Mouse (Mus musculus): ENCODE measurements around the gene Sh3d19. TPM values are rescaled to one million over a fixed set of nuclear protein-coding genes. Genes with fewer than 3 reads are reported as not detected.

Sh3d19 gene
- total and polyA plus RNA-seq, 3 experiments: 0.09 to 1.2 (median 0.49) TPM

DNA sequence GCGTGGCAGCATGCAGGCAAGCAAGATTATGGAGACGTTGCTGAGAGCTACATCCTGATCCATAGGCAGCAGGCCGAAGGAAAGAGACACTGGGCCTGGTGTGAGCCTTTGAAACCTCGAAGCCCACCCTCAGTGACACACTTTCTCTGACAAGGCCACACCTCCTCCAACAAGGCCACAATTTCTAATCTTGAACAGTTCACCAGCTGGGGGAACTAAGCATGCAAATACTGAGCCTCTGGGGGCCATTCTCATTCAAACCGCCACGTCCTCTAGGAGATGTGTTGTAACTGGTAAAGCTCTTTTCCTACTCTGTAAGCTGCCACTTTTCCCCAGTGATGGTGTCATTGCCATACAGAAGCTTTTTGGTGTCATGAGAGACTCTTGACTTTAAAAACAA lies 178.2 kb downstream of the Sh3d19 start:
- DNase-seq (ENCODE audit: low spot score) (no peak), ATAC-seq (ENCODE audit: extremely low read depth, insufficient number of reproducible peaks, low FRiP score, poor library complexity, severe bottlenecking) (no peak)
- Histone ChIP-seq H3K36me3 (replicated peaks) (peaks cover 13% of the 10 kb centered on the region), H3K9me3 (replicated peaks) (no peaks in the 10 kb centered on the region), H3K27me3 (ENCODE audit: insufficient read depth, low read length) (peaks cover 2% of the 10 kb centered on the region; the same call in 1 of the 2 replicates), H3K4me3 (ENCODE audit: low read depth, low read length) (no peak overlapping the region), H3K4me1 (ENCODE audit: insufficient read depth, low read depth, low read length) (peaks cover under 1% of the 10 kb centered on the region; the same call in 1 of the 2 replicates)
- TF ChIP-seq POLR2AphosphoS5 (IDR thresholded peaks at IDR 0.05; ENCODE audit: insufficient replicate concordance, low read depth, low read length): no peak
- no peak for TF ChIP-seq GATA1 (IDR thresholded peaks at IDR 0.05; ENCODE audit: borderline replicate concordance, low read length)
- TF ChIP-seq TAL1 (conservative IDR thresholded peaks at IDR 0.05; ENCODE audit: low read depth, low read length): no peak
- TF ChIP-seq GATA2 (IDR thresholded peaks at IDR 0.05; ENCODE audit: borderline replicate concordance, low read depth, low read length): no peak
- TF ChIP-seq CTCF (IDR thresholded peaks at IDR 0.05; ENCODE audit: low read depth, low read length): no peak

DNA sequence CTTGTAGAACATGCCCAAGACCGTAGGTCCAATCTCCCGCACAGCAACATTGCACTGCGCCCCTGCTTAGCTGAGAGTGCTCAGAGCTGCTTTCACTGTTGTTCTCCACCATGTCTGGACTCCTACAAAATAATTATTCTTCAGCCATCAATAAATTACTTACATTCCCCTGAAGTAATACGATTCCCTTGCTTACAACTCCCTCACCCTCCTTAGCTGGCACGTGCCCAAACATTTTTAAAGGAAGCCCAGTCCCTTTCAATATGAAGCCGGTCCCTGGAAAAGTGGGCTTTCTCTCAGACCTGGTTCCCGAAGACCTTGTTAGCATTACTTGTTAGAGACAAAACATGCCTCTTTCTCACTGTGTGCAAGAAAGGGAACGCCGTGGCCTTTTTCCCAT lies 178.6 kb downstream of the Sh3d19 start:
- H3K4me3 ChIP-seq (ENCODE audit: low read depth, low read length): no peak overlapping the region
- H3K4me1 ChIP-seq (ENCODE audit: insufficient read depth, low read depth, low read length): no peaks in the 10 kb centered on the region
- H3K36me3 ChIP-seq (replicated peaks): peaks cover 13% of the 10 kb centered on the region
- peaks cover 2% of the 10 kb centered on the region; the same call in 1 of the 2 replicates for H3K27me3 ChIP-seq (ENCODE audit: insufficient read depth, low read length)
- ATAC-seq (ENCODE audit: extremely low read depth, insufficient number of reproducible peaks, low FRiP score, poor library complexity, severe bottlenecking) (no peak), DNase-seq (ENCODE audit: low spot score) (no peak)
- no peaks in the 10 kb centered on the region for H3K9me3 ChIP-seq (replicated peaks)
- TF ChIP-seq GATA2 (IDR thresholded peaks at IDR 0.05; ENCODE audit: borderline replicate concordance, low read depth, low read length): no peak
- no peak for TF ChIP-seq TAL1 (conservative IDR thresholded peaks at IDR 0.05; ENCODE audit: low read depth, low read length)
- no peak for TF ChIP-seq CTCF (IDR thresholded peaks at IDR 0.05; ENCODE audit: low read depth, low read length)
- TF ChIP-seq GATA1 (IDR thresholded peaks at IDR 0.05; ENCODE audit: borderline replicate concordance, low read length): no peak
- TF ChIP-seq POLR2AphosphoS5 (IDR thresholded peaks at IDR 0.05; ENCODE audit: insufficient replicate concordance, low read depth, low read length): no peak

DNA sequence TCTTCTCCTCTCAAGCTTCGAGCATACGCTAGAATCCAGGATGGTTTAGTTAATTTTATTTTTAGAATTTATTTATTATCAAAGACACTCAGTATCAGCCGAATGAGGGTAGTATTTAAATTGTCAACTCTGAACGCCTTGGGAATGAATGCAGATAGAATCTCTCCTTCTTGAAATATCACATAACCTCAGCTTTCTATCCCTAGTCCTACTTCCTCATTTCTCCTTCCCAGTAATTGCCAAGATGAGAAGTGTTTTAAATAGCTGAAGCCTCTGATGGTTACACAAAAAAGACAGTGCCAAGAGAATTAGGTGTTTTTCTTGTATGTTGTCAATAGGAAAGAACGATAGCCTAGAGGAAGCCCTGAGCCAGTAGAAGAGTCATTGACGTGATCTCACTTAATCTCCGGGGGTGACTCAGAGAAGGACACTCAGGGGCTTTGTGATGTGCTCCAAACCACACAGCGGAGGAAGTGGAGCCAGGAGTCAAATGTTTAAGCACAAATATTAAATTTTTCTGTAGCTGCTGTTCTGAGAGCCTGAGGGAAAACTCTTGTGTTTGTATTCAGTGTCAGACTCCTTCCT lies 198.0 kb downstream of the Sh3d19 start:
- Histone ChIP-seq H3K27me3 (ENCODE audit: insufficient read depth, low read length) (peaks cover 35% of the 10 kb centered on the region), H3K4me3 (ENCODE audit: low read depth, low read length) (no peak overlapping the region), H3K9me3 (replicated peaks) (no peaks in the 10 kb centered on the region), H3K4me1 (ENCODE audit: insufficient read depth, low read depth, low read length) (no peaks in the 10 kb centered on the region), H3K36me3 (replicated peaks) (no peaks in the 10 kb centered on the region)
- ATAC-seq (ENCODE audit: extremely low read depth, insufficient number of reproducible peaks, low FRiP score, poor library complexity, severe bottlenecking): no peak
- DNase-seq (ENCODE audit: low spot score): no peak
- TF ChIP-seq CTCF (IDR thresholded peaks at IDR 0.05; ENCODE audit: low read depth, low read length) (no peak), GATA2 (IDR thresholded peaks at IDR 0.05; ENCODE audit: borderline replicate concordance, low read depth, low read length) (no peak)

DNA sequence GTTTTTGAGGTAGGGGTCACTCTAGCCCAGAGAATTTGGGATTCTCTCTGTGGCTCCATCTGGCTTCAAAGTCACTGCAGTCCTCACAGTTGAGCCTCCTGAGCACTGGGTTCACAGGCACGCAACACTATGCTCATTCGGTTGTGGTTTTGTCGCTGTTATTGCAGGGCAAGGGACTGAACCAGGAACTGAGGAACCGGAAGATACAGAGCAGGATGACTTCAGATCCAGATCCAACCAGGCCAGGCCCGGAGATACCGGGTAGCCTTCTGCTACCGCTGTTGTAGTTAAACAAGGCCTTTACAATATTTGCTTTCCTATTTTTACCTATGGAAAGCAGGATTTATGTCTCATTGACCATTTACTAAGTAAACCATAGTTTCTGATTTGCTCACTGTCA lies 208.8 kb downstream of the Sh3d19 start:
- ATAC-seq (ENCODE audit: extremely low read depth, insufficient number of reproducible peaks, low FRiP score, poor library complexity, severe bottlenecking) (no peak), DNase-seq (ENCODE audit: low spot score) (no peak)
- Histone ChIP-seq H3K4me1 (ENCODE audit: insufficient read depth, low read depth, low read length) (peaks cover 3% of the 10 kb centered on the region; the same call in 1 of the 2 replicates), H3K36me3 (replicated peaks) (no peaks in the 10 kb centered on the region), H3K4me3 (ENCODE audit: low read depth, low read length) (no peak overlapping the region), H3K9me3 (replicated peaks) (no peaks in the 10 kb centered on the region), H3K27me3 (ENCODE audit: insufficient read depth, low read length) (peaks cover 13% of the 10 kb centered on the region; the same call in 1 of the 2 replicates)
- no peak for TF ChIP-seq GATA1 (IDR thresholded peaks at IDR 0.05; ENCODE audit: borderline replicate concordance, low read length)
- TF ChIP-seq TAL1 (conservative IDR thresholded peaks at IDR 0.05; ENCODE audit: low read depth, low read length): no peak
- TF ChIP-seq GATA2 (IDR thresholded peaks at IDR 0.05; ENCODE audit: borderline replicate concordance, low read depth, low read length): no peak
- no peak for TF ChIP-seq CTCF (IDR thresholded peaks at IDR 0.05; ENCODE audit: low read depth, low read length)
- TF ChIP-seq POLR2AphosphoS5 (IDR thresholded peaks at IDR 0.05; ENCODE audit: insufficient replicate concordance, low read depth, low read length): no peak

Other genes with a start within 250 kb of the Sh3d19 start
- gene Fam160a1, start 153.8 kb upstream of the Sh3d19 start, total RNA-seq (2014; fragmentation: Nextera tagmentation): not detected in 2 replicates
- 0.16 TPM in 1 of 2 replicates, not detected in the other for gene Fam160a1, start 153.8 kb upstream of the Sh3d19 start, total RNA-seq (2017)
- not detected in 2 replicates for gene Fam160a1, start 153.8 kb upstream of the Sh3d19 start, polyA plus RNA-seq (2012)
- gene Glt28d2, start 83.6 kb upstream of the Sh3d19 start, total RNA-seq (2014; fragmentation: Nextera tagmentation): not detected in 2 replicates
- gene Glt28d2, start 83.6 kb upstream of the Sh3d19 start, total RNA-seq (2017): not detected in 2 replicates
- not detected in 2 replicates for gene Glt28d2, start 83.6 kb upstream of the Sh3d19 start, polyA plus RNA-seq (2012)
- not detected in 2 replicates for gene Gm37240, start 83.6 kb upstream of the Sh3d19 start, total RNA-seq (2014; fragmentation: Nextera tagmentation)
- 0.12 TPM in 1 of 2 replicates, not detected in the other for gene Gm37240, start 83.6 kb upstream of the Sh3d19 start, total RNA-seq (2017)
- gene Gm37240, start 83.6 kb upstream of the Sh3d19 start, polyA plus RNA-seq (2012): not detected in 2 replicates
- gene Prss48, start 31.4 kb downstream of the Sh3d19 start, total RNA-seq (2014; fragmentation: Nextera tagmentation): not detected in 2 replicates
- not detected in 2 replicates for gene Prss48, start 31.4 kb downstream of the Sh3d19 start, total RNA-seq (2017)
- gene Prss48, start 31.4 kb downstream of the Sh3d19 start, polyA plus RNA-seq (2012): not detected in 2 replicates
- gene Rps3a1, start 171.6 kb downstream of the Sh3d19 start, total RNA-seq (2014; fragmentation: Nextera tagmentation): 451 and 470 TPM in 2 replicates
- gene Rps3a1, start 171.6 kb downstream of the Sh3d19 start, total RNA-seq (2017): 886 and 1,461 TPM in 2 replicates
- 23.2 and 80.9 TPM in 2 replicates for gene Rps3a1, start 171.6 kb downstream of the Sh3d19 start, polyA plus RNA-seq (2012)

All from G1E (cell line).